Mouse (Mus musculus) MEL (cell line): ENCODE results near the gene Tmco5. TPM values are rescaled to one million over a fixed set of nuclear protein-coding genes. Genes with fewer than 3 reads are reported as not detected.

Experiments used
- DNase-seq: peaks from one replicate; pipeline ENCODE4 v3.0.0; 2011; ENCODE audit warnings: low read depth, low spot score
- H3K27ac ChIP-seq: 2 replicates; pipeline ENCODE4 v1.5.1; 2012; ENCODE audit warnings: low read depth, mild to moderate bottlenecking, control low read depth, low read length, moderate library complexity; ENCODE audit not compliant: control insufficient read depth
- H3K27me3 ChIP-seq, 2 experiments: fragments of 150-350 bp in 1 of 2; sonication (generic) in 1 of 2; 2 replicates each; pipeline ENCODE4 v1.6.1; 2012; ENCODE audit warnings: low read length in 2 of 2, mild to moderate bottlenecking in 2 of 2, improper control_type of control experiment in 1 of 2, moderate library complexity in 1 of 2; ENCODE audit not compliant: insufficient read depth in 2 of 2, control insufficient read depth in 1 of 2
- H3K36me3 ChIP-seq, 2 experiments: 2 replicates each; pipeline ENCODE4 v1.6.1; 2012 to 2014; ENCODE audit warnings: low read length in 2 of 2, improper control_type of control experiment in 1 of 2, inconsistent platforms in 1 of 2, mild to moderate bottlenecking in 1 of 2; ENCODE audit not compliant: insufficient read depth in 2 of 2, control insufficient read depth in 1 of 2
- H3K4me1 ChIP-seq, 2 experiments: fragments of 150-350 bp in 1 of 2; sonication (generic) in 1 of 2; 2 replicates each; pipeline ENCODE4 v1.6.1; 2012; ENCODE audit warnings: low read length in 2 of 2, improper control_type of control experiment in 1 of 2, mild to moderate bottlenecking in 1 of 2; ENCODE audit not compliant: insufficient read depth in 2 of 2, control insufficient read depth in 1 of 2
- H3K4me3 ChIP-seq, 2 experiments: fragments of 150-350 bp in 1 of 2; sonication (generic) in 1 of 2; 2 replicates each; pipeline ENCODE4 v1.5.1; 2012; ENCODE audit warnings: low read depth in 2 of 2, low read length in 2 of 2, mild to moderate bottlenecking in 2 of 2, moderate library complexity in 2 of 2, control low read depth in 1 of 2, improper control_type of control experiment in 1 of 2; ENCODE audit not compliant: control insufficient read depth in 1 of 2, insufficient read depth in 1 of 2
- H3K79me2 ChIP-seq: 2 replicates; pipeline ENCODE4 v1.6.1; 2012; ENCODE audit warnings: mild to moderate bottlenecking, low read length, moderate library complexity; ENCODE audit not compliant: control insufficient read depth, poor library complexity, insufficient read depth
- H3K9ac ChIP-seq: 2 replicates; pipeline ENCODE4 v1.6.1; 2012; ENCODE audit warnings: low read depth, mild to moderate bottlenecking, control low read depth, low read length, moderate library complexity; ENCODE audit not compliant: control insufficient read depth, poor library complexity, severe bottlenecking
- H3K9me3 ChIP-seq: fragments of 150-350 bp; sonication (generic); replicated peaks from 2 replicates; pipeline ENCODE4 v1.6.1; 2012; ENCODE audit warnings: mild to moderate bottlenecking, low read length, improper control_type of control experiment, moderate library complexity; ENCODE audit not compliant: insufficient read depth
- BHLHE40 ChIP-seq: IDR thresholded peaks from 2 replicates; pipeline ENCODE4 v1.6.1; 2012; ENCODE audit warnings: low read depth, mild to moderate bottlenecking, inconsistent platforms, low read length, improper control_type of control experiment, borderline replicate concordance
- CHD1 ChIP-seq: IDR thresholded peaks from 2 replicates; pipeline ENCODE4 v1.6.1; 2012; ENCODE audit warnings: low read depth, mild to moderate bottlenecking, inconsistent platforms, low read length, improper control_type of control experiment
- CHD2 ChIP-seq: IDR thresholded peaks from 2 replicates; pipeline ENCODE4 v1.6.1; 2011; ENCODE audit warnings: low read length, improper control_type of control experiment
- CTCF ChIP-seq, 3 experiments: IDR thresholded peaks in 2 of 3; conservative IDR thresholded peaks in 1 of 3; 2 replicates each; pipeline ENCODE4 v1.5.1; 2011 to 2012; ENCODE audit warnings: low read length in 3 of 3, low read depth in 2 of 3, mild to moderate bottlenecking in 2 of 3, improper control_type of control experiment in 1 of 3, inconsistent platforms in 1 of 3, mixed read lengths in 1 of 3, moderate library complexity in 1 of 3; ENCODE audit not compliant: control insufficient read depth in 1 of 3, insufficient read depth in 1 of 3, poor library complexity in 1 of 3, severe bottlenecking in 1 of 3
- E2F4 ChIP-seq: IDR thresholded peaks from 2 replicates; pipeline ENCODE4 v1.6.1; 2011; ENCODE audit warnings: low read depth, low read length, improper control_type of control experiment, borderline replicate concordance
- EP300 ChIP-seq, 2 experiments: IDR thresholded peaks; 2 replicates each; pipeline ENCODE4 v1.6.1; 2011; ENCODE audit warnings: improper control_type of control experiment in 2 of 2, low read length in 2 of 2, low read depth in 1 of 2, mild to moderate bottlenecking in 1 of 2
- GATA1 ChIP-seq: IDR thresholded peaks from 2 replicates; pipeline ENCODE4 v1.6.1; 2011; ENCODE audit warnings: low read depth, low read length, improper control_type of control experiment
- MAFK ChIP-seq: IDR thresholded peaks from 2 replicates; pipeline ENCODE4 v1.6.1; 2011; ENCODE audit warnings: low read depth, mild to moderate bottlenecking, low read length, improper control_type of control experiment, borderline replicate concordance
- MAX ChIP-seq: IDR thresholded peaks from 2 replicates; pipeline ENCODE4 v1.6.1; 2011; ENCODE audit warnings: low read length, improper control_type of control experiment
- MAZ ChIP-seq: IDR thresholded peaks from 2 replicates; pipeline ENCODE4 v1.6.1; 2012; ENCODE audit warnings: low read depth, mild to moderate bottlenecking, inconsistent platforms, low read length, improper control_type of control experiment
- MEF2A ChIP-seq: IDR thresholded peaks from 2 replicates; pipeline ENCODE4 v1.6.1; 2014; ENCODE audit warnings: low read depth, mild to moderate bottlenecking, inconsistent platforms, low read length, improper control_type of control experiment; ENCODE audit not compliant: poor library complexity, insufficient replicate concordance, severe bottlenecking; ENCODE audit errors: extremely low read depth
- MXI1 ChIP-seq: IDR thresholded peaks from 2 replicates; pipeline ENCODE4 v1.6.1; 2011; ENCODE audit warnings: mild to moderate bottlenecking, low read depth, low read length, improper control_type of control experiment
- MYB ChIP-seq: IDR thresholded peaks from 2 replicates; pipeline ENCODE4 v1.6.1; 2011; ENCODE audit warnings: mild to moderate bottlenecking, low read depth, low read length, improper control_type of control experiment
- NELFE ChIP-seq: IDR thresholded peaks from 2 replicates; pipeline ENCODE4 v1.6.1; 2011; ENCODE audit warnings: low read depth, low read length, improper control_type of control experiment
- RCOR1 ChIP-seq: IDR thresholded peaks from 2 replicates; pipeline ENCODE4 v1.6.1; 2012; ENCODE audit warnings: low read depth, mild to moderate bottlenecking, inconsistent platforms, low read length, improper control_type of control experiment
- SIN3A ChIP-seq: IDR thresholded peaks from 2 replicates; pipeline ENCODE4 v1.6.1; 2012; ENCODE audit warnings: low read length, improper control_type of control experiment, inconsistent platforms
- SMC3 ChIP-seq: IDR thresholded peaks from 2 replicates; pipeline ENCODE4 v1.6.1; 2011; ENCODE audit warnings: low read depth, low read length, improper control_type of control experiment
- TBP ChIP-seq: IDR thresholded peaks from 2 replicates; pipeline ENCODE4 v1.8.0; 2011; ENCODE audit warnings: low read depth, low read length, improper control_type of control experiment
- UBTF ChIP-seq: IDR thresholded peaks from 2 replicates; pipeline ENCODE4 v1.6.1; 2012; ENCODE audit warnings: low read depth, mild to moderate bottlenecking, inconsistent platforms, low read length, improper control_type of control experiment, moderate library complexity, borderline replicate concordance; ENCODE audit not compliant: insufficient read depth
- USF2 ChIP-seq, 2 experiments: IDR thresholded peaks; 2 replicates each; pipeline ENCODE4 v1.6.1; 2011 to 2012; ENCODE audit warnings: improper control_type of control experiment in 2 of 2, low read length in 2 of 2, borderline replicate concordance in 1 of 2, inconsistent platforms in 1 of 2, low read depth in 1 of 2, mild to moderate bottlenecking in 1 of 2; ENCODE audit not compliant: insufficient read depth in 1 of 2
- ZC3H11A ChIP-seq: IDR thresholded peaks from 2 replicates; pipeline ENCODE4 v1.6.1; 2012; ENCODE audit warnings: low read depth, mild to moderate bottlenecking, inconsistent platforms, low read length, improper control_type of control experiment
- ZMIZ1 ChIP-seq: IDR thresholded peaks from 2 replicates; pipeline ENCODE4 v1.6.1; 2012; ENCODE audit warnings: low read depth, mild to moderate bottlenecking, inconsistent platforms, low read length, improper control_type of control experiment, moderate library complexity
- ZNF384 ChIP-seq: IDR thresholded peaks from 2 replicates; pipeline ENCODE4 v1.6.1; 2012; ENCODE audit warnings: low read depth, mild to moderate bottlenecking, inconsistent platforms, low read length, improper control_type of control experiment
- polyA plus RNA-seq, 2 experiments: library from polyadenylated mRNA; stranded (reverse) in 1 of 2; unstranded in 1 of 2; fragments of >175 nt in 1 of 2; fragments of >200 nt in 1 of 2; gene quantifications; 2 replicates each; pipeline versions ENCODE4 v1.2.1 to v1.2.4; 2012; ENCODE audit warnings: low replicate concordance in 2 of 2, low read depth in 1 of 2; ENCODE audit not compliant: insufficient read length in 2 of 2, insufficient read depth in 1 of 2, missing spikeins in 1 of 2
- total RNA-seq: library from RNA; depleted of rRNA; stranded (reverse); fragments of 300-350 nt; gene quantifications from 2 replicates; pipeline ENCODE4 v1.2.3, GENCODE M21; 2012

Tmco5 gene
- total and polyA plus RNA-seq, 3 experiments = not detected

DNA sequence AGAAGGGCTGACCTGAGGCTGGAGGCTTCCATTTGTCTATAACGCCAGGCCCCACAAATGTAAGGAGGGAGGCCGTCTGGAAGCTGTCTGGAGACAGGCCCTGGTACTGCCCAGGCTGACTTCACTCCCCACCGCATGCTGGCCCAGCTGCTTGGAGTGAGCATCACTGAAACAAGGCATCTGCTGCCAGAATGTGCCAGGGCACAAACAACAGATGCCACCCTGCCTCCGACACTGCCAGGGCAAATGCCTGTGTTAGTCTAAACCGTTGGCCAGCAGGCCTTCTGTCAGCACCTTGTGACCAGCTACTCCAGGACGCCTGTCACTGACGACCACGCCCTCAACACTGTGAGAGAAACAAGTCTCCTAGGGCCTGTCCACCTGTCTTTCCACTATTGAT, 29.8 kb downstream of the Tmco5 start:
- no peak for DNase-seq
- no peak overlapping the region for H3K27ac ChIP-seq
- H3K9me3 ChIP-seq = no peaks in the 10 kb centered on the region
- H3K36me3 ChIP-seq = no peaks in the 10 kb centered on the region
- H3K79me2 ChIP-seq = no peaks in the 10 kb centered on the region
- peaks cover 0 to 2% of the 10 kb centered on the region in 2 experiments; a peak in 1 of 4 replicates for H3K27me3 ChIP-seq
- H3K4me3 ChIP-seq = no peak overlapping the region
- no peaks in the 10 kb centered on the region for H3K4me1 ChIP-seq
- TF ChIP-seq MAX = no peak
- no peak for TF ChIP-seq MYB
- no peak for TF ChIP-seq CHD2
- TF ChIP-seq NELFE = no peak
- no peak for TF ChIP-seq MXI1
- no peak for TF ChIP-seq GATA1
- no peak for TF ChIP-seq MAFK
- TF ChIP-seq MEF2A = no peak
- TF ChIP-seq ZMIZ1 = no peak
- TF ChIP-seq CTCF (IDR thresholded peaks at IDR 0.05 in 2 of 3, conservative IDR thresholded peaks at IDR 0.05 in 1 of 3; ENCODE audit: control insufficient read depth in 1 of 3, insufficient read depth in 1 of 3, low read depth in 2 of 3, low read length in 3 of 3, poor library complexity in 1 of 3, severe bottlenecking in 1 of 3) = no peak
- no peak for TF ChIP-seq MAZ
- no peak for TF ChIP-seq SIN3A
- no peak for TF ChIP-seq USF2 (IDR thresholded peaks at IDR 0.05; ENCODE audit: borderline replicate concordance in 1 of 2, insufficient read depth in 1 of 2, low read depth in 1 of 2, low read length in 2 of 2)
- TF ChIP-seq EP300 (IDR thresholded peaks at IDR 0.05; ENCODE audit: low read depth in 1 of 2, low read length in 2 of 2) = no peak
- no peak for TF ChIP-seq BHLHE40
- TF ChIP-seq UBTF = no peak
- no peak overlapping the region for H3K9ac ChIP-seq

DNA sequence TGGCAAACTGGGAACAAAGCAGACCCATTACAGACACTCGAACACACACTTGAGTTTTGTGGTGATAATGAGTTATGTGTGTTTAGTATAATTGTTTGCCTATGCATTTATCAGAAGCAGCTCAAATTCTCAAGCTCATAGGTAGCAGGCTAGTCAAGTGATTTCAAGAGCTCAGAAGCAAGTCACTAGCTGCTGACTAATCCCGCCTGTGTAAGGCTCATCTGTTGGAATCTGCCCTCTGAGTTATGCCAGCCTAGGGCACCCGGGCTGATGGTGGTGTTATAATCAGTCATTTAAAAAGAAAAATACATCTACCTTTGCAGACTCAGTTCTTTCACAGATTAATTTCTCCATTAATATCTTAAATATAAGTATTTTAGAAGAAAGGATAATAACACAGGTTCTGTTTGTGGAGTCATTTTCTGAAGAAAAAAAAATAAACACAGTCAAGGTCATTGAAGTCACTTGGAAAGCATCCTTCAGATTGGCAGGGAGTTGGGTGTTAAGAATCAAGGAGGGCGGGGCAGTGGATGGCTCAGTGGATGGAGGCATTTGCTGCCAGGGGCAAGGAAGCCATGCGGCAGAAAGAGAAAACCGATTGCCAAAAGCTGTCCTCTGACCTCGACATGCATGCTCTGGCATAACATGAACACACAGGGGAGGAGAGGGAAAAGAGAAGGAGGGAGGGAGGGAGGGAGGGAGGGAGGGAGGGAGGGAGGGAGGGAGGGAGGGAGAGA, 34.0 kb downstream of the Tmco5 start:
- Histone ChIP-seq H3K27me3 (peaks cover 0 to 2% of the 10 kb centered on the region in 2 experiments; a peak in 1 of 4 replicates), H3K4me1 (no peaks in the 10 kb centered on the region), H3K4me3 (no peak overlapping the region), H3K36me3 (no peaks in the 10 kb centered on the region), H3K9ac (no peak overlapping the region), H3K27ac (no peak overlapping the region), H3K9me3 (no peaks in the 10 kb centered on the region), H3K79me2 (no peaks in the 10 kb centered on the region)
- TF ChIP-seq RCOR1 (no peak), CHD1 (no peak), TBP (no peak), ZNF384 (no peak), MAFK (no peak), CTCF (IDR thresholded peaks at IDR 0.05 in 2 of 3, conservative IDR thresholded peaks at IDR 0.05 in 1 of 3; ENCODE audit: control insufficient read depth in 1 of 3, insufficient read depth in 1 of 3, low read depth in 2 of 3, low read length in 3 of 3, poor library complexity in 1 of 3, severe bottlenecking in 1 of 3) (no peak), CHD2 (no peak), SMC3 (no peak), E2F4 (no peak), EP300 (IDR thresholded peaks at IDR 0.05; ENCODE audit: low read depth in 1 of 2, low read length in 2 of 2) (no peak), ZC3H11A (no peak), UBTF (no peak)
- no peak for DNase-seq
